Mouse (Mus musculus) G1E (cell line): ENCODE measurements around the gene Tprkb.

Source experiments
- CTCF ChIP-seq: IDR thresholded peaks from 2 replicates; pipeline ENCODE4 v1.5.1; 2012; ENCODE audit warnings: low read depth, low read length, inconsistent platforms, mixed read lengths
- GATA1 ChIP-seq: IDR thresholded peaks from 2 replicates; pipeline ENCODE4 v1.6.1; 2012; ENCODE audit warnings: borderline replicate concordance, low read length, inconsistent platforms, mixed read lengths

- TF ChIP-seq GATA1 (no peak), CTCF (no peak)
Measured at GRCm38 (mm10) chr6:85975761-85976160, 64.1 kb downstream of the Tprkb start.
